Mouse (Mus musculus): ENCODE measurements around the gene Ctcfl.

The Ctcfl gene

GRCm38 (mm10) chr2:173119023-173119944 is at the start of gene Ctcfl:
Gene Ctcfl, minus strand, starts transcription at chr2:173119525.
- DNase-seq: no peak

GRCm38 (mm10) chr2:173168411-173168851 is 49.1 kb upstream of the Ctcfl start:
- DNase-seq: no peak

GRCm38 (mm10) chr2:173165357-173165756 is 46.0 kb upstream of the Ctcfl start:
- no peak for DNase-seq

- DNase-seq: no peak
Observed at GRCm38 (mm10) chr2:173164946-173165345, 45.6 kb upstream of the Ctcfl start.

GRCm38 (mm10) chr2:173164358-173164757 is 45.0 kb upstream of the Ctcfl start:
- DNase-seq: peak; percentile 43 to 59

- DNase-seq: no peak
Observed at GRCm38 (mm10) chr2:173163380-173163779, 44.1 kb upstream of the Ctcfl start.

GRCm38 (mm10) chr2:173159354-173160311 is 40.3 kb upstream of the Ctcfl start:
- peak; percentile 41 to 53 for DNase-seq

GRCm38 (mm10) chr2:173158390-173159055 is 39.2 kb upstream of the Ctcfl start:
- DNase-seq: no peak

GRCm38 (mm10) chr2:173157871-173158270 is 38.5 kb upstream of the Ctcfl start:
- no peak for DNase-seq

GRCm38 (mm10) chr2:173157376-173157775 is 38.1 kb upstream of the Ctcfl start:
- no peak for DNase-seq

GRCm38 (mm10) chr2:173156923-173157322 is 37.6 kb upstream of the Ctcfl start:
- no peak for DNase-seq

- no peak for DNase-seq
Observed at GRCm38 (mm10) chr2:173155907-173156306, 36.6 kb upstream of the Ctcfl start.

- DNase-seq: no peak
Observed at GRCm38 (mm10) chr2:173154962-173155361, 35.6 kb upstream of the Ctcfl start.

- no peak for DNase-seq
Observed at GRCm38 (mm10) chr2:173154513-173154912, 35.2 kb upstream of the Ctcfl start.

- DNase-seq: no peak
Observed at GRCm38 (mm10) chr2:173153266-173153665, 33.9 kb upstream of the Ctcfl start.

- DNase-seq: no peak
Observed at GRCm38 (mm10) chr2:173152436-173153151, 33.3 kb upstream of the Ctcfl start, which contains the start of gene Pck1. Gene Pck1, plus strand, starts transcription at chr2:173153048.

GRCm38 (mm10) chr2:173151784-173152284 is 32.5 kb upstream of the Ctcfl start:
- DNase-seq: no peak

GRCm38 (mm10) chr2:173151352-173151751 is 32.0 kb upstream of the Ctcfl start:
- no peak for DNase-seq

- no peak for DNase-seq
Observed at GRCm38 (mm10) chr2:173148001-173148400, 28.7 kb upstream of the Ctcfl start.

GRCm38 (mm10) chr2:173146728-173147127 is 27.4 kb upstream of the Ctcfl start:
- DNase-seq: no peak

GRCm38 (mm10) chr2:173145808-173146207 is 26.5 kb upstream of the Ctcfl start:
- no peak for DNase-seq

GRCm38 (mm10) chr2:173143611-173144010 is 24.3 kb upstream of the Ctcfl start:
- no peak for DNase-seq
